Mouse (Mus musculus) MEL (cell line): ENCODE results near the gene Kcnip1. TPM values are rescaled to one million over a fixed set of nuclear protein-coding genes. Genes with fewer than 3 reads are reported as not detected.
A peak's percentile ranks its signal among the peaks of the same experiment; 100 is the strongest.

ENCODE experiments used
- DNase-seq: peaks from one replicate; pipeline ENCODE4 v3.0.0; 2011; ENCODE audit warnings: low read depth, low spot score
- H3K27ac ChIP-seq: 2 replicates; pipeline ENCODE4 v1.5.1; 2012; ENCODE audit warnings: low read depth, mild to moderate bottlenecking, control low read depth, low read length, moderate library complexity; ENCODE audit not compliant: control insufficient read depth
- H3K27me3 ChIP-seq, 2 experiments: fragments of 150-350 bp in 1 of 2; sonication (generic) in 1 of 2; 2 replicates each; pipeline ENCODE4 v1.6.1; 2012; ENCODE audit warnings: low read length in 2 of 2, mild to moderate bottlenecking in 2 of 2, improper control_type of control experiment in 1 of 2, moderate library complexity in 1 of 2; ENCODE audit not compliant: insufficient read depth in 2 of 2, control insufficient read depth in 1 of 2
- H3K36me3 ChIP-seq, 2 experiments: 2 replicates each; pipeline ENCODE4 v1.6.1; 2012 to 2014; ENCODE audit warnings: low read length in 2 of 2, improper control_type of control experiment in 1 of 2, inconsistent platforms in 1 of 2, mild to moderate bottlenecking in 1 of 2; ENCODE audit not compliant: insufficient read depth in 2 of 2, control insufficient read depth in 1 of 2
- H3K4me1 ChIP-seq, 2 experiments: fragments of 150-350 bp in 1 of 2; sonication (generic) in 1 of 2; 2 replicates each; pipeline ENCODE4 v1.6.1; 2012; ENCODE audit warnings: low read length in 2 of 2, improper control_type of control experiment in 1 of 2, mild to moderate bottlenecking in 1 of 2; ENCODE audit not compliant: insufficient read depth in 2 of 2, control insufficient read depth in 1 of 2
- H3K4me3 ChIP-seq, 2 experiments: fragments of 150-350 bp in 1 of 2; sonication (generic) in 1 of 2; 2 replicates each; pipeline ENCODE4 v1.5.1; 2012; ENCODE audit warnings: low read depth in 2 of 2, low read length in 2 of 2, mild to moderate bottlenecking in 2 of 2, moderate library complexity in 2 of 2, control low read depth in 1 of 2, improper control_type of control experiment in 1 of 2; ENCODE audit not compliant: control insufficient read depth in 1 of 2, insufficient read depth in 1 of 2
- H3K79me2 ChIP-seq: 2 replicates; pipeline ENCODE4 v1.6.1; 2012; ENCODE audit warnings: mild to moderate bottlenecking, low read length, moderate library complexity; ENCODE audit not compliant: control insufficient read depth, poor library complexity, insufficient read depth
- H3K9ac ChIP-seq: 2 replicates; pipeline ENCODE4 v1.6.1; 2012; ENCODE audit warnings: low read depth, mild to moderate bottlenecking, control low read depth, low read length, moderate library complexity; ENCODE audit not compliant: control insufficient read depth, poor library complexity, severe bottlenecking
- H3K9me3 ChIP-seq: fragments of 150-350 bp; sonication (generic); replicated peaks from 2 replicates; pipeline ENCODE4 v1.6.1; 2012; ENCODE audit warnings: mild to moderate bottlenecking, low read length, improper control_type of control experiment, moderate library complexity; ENCODE audit not compliant: insufficient read depth
- E2F4 ChIP-seq: IDR thresholded peaks from 2 replicates; pipeline ENCODE4 v1.6.1; 2011; ENCODE audit warnings: low read depth, low read length, improper control_type of control experiment, borderline replicate concordance
- GATA1 ChIP-seq: IDR thresholded peaks from 2 replicates; pipeline ENCODE4 v1.6.1; 2011; ENCODE audit warnings: low read depth, low read length, improper control_type of control experiment
- HCFC1 ChIP-seq: IDR thresholded peaks from 2 replicates; pipeline ENCODE4 v1.6.1; 2012; ENCODE audit warnings: low read depth, mild to moderate bottlenecking, inconsistent platforms, low read length, improper control_type of control experiment, moderate library complexity
- MAFK ChIP-seq: IDR thresholded peaks from 2 replicates; pipeline ENCODE4 v1.6.1; 2011; ENCODE audit warnings: low read depth, mild to moderate bottlenecking, low read length, improper control_type of control experiment, borderline replicate concordance
- MAX ChIP-seq: IDR thresholded peaks from 2 replicates; pipeline ENCODE4 v1.6.1; 2011; ENCODE audit warnings: low read length, improper control_type of control experiment
- MYB ChIP-seq: IDR thresholded peaks from 2 replicates; pipeline ENCODE4 v1.6.1; 2011; ENCODE audit warnings: mild to moderate bottlenecking, low read depth, low read length, improper control_type of control experiment
- NELFE ChIP-seq: IDR thresholded peaks from 2 replicates; pipeline ENCODE4 v1.6.1; 2011; ENCODE audit warnings: low read depth, low read length, improper control_type of control experiment
- POLR2A ChIP-seq, 2 experiments: IDR thresholded peaks; 2 replicates each; pipeline ENCODE4 v1.6.1; 2011 to 2012; ENCODE audit warnings: low read length in 2 of 2, mild to moderate bottlenecking in 2 of 2, control low read depth in 1 of 2, improper control_type of control experiment in 1 of 2, low read depth in 1 of 2, moderate library complexity in 1 of 2; ENCODE audit not compliant: control insufficient read depth in 1 of 2, insufficient read depth in 1 of 2, poor library complexity in 1 of 2
- POLR2AphosphoS2 ChIP-seq: IDR thresholded peaks from 2 replicates; pipeline ENCODE4 v1.6.1; 2011; ENCODE audit warnings: low read length, improper control_type of control experiment
- RCOR1 ChIP-seq: IDR thresholded peaks from 2 replicates; pipeline ENCODE4 v1.6.1; 2012; ENCODE audit warnings: low read depth, mild to moderate bottlenecking, inconsistent platforms, low read length, improper control_type of control experiment
- SIN3A ChIP-seq: IDR thresholded peaks from 2 replicates; pipeline ENCODE4 v1.6.1; 2012; ENCODE audit warnings: low read length, improper control_type of control experiment, inconsistent platforms
- TAL1 ChIP-seq: IDR thresholded peaks from 2 replicates; pipeline ENCODE4 v1.6.1; 2012; ENCODE audit warnings: mild to moderate bottlenecking, inconsistent platforms, low read length, moderate library complexity, mixed read lengths
- TCF12 ChIP-seq: IDR thresholded peaks from 2 replicates; pipeline ENCODE4 v1.6.1; 2014; ENCODE audit warnings: low read depth, mild to moderate bottlenecking, inconsistent platforms, low read length, improper control_type of control experiment, moderate library complexity
- USF2 ChIP-seq, 2 experiments: IDR thresholded peaks; 2 replicates each; pipeline ENCODE4 v1.6.1; 2011 to 2012; ENCODE audit warnings: improper control_type of control experiment in 2 of 2, low read length in 2 of 2, borderline replicate concordance in 1 of 2, inconsistent platforms in 1 of 2, low read depth in 1 of 2, mild to moderate bottlenecking in 1 of 2; ENCODE audit not compliant: insufficient read depth in 1 of 2
- ZC3H11A ChIP-seq: IDR thresholded peaks from 2 replicates; pipeline ENCODE4 v1.6.1; 2012; ENCODE audit warnings: low read depth, mild to moderate bottlenecking, inconsistent platforms, low read length, improper control_type of control experiment
- ZKSCAN1 ChIP-seq: IDR thresholded peaks from 2 replicates; pipeline ENCODE4 v1.6.1; 2012; ENCODE audit warnings: low read depth, mild to moderate bottlenecking, inconsistent platforms, low read length, improper control_type of control experiment, moderate library complexity
- polyA plus RNA-seq, 2 experiments: library from polyadenylated mRNA; stranded (reverse) in 1 of 2; unstranded in 1 of 2; fragments of >175 nt in 1 of 2; fragments of >200 nt in 1 of 2; gene quantifications; 2 replicates each; pipeline versions ENCODE4 v1.2.1 to v1.2.4; 2012; ENCODE audit warnings: low replicate concordance in 2 of 2, low read depth in 1 of 2; ENCODE audit not compliant: insufficient read length in 2 of 2, insufficient read depth in 1 of 2, missing spikeins in 1 of 2
- total RNA-seq: library from RNA; depleted of rRNA; stranded (reverse); fragments of 300-350 nt; gene quantifications from 2 replicates; pipeline ENCODE4 v1.2.3, GENCODE M21; 2012

The Kcnip1 gene
- total and polyA plus RNA-seq, 3 experiments, result 0.04 to 0.06 TPM; not detected in 1

GRCm38 (mm10) chr11:33680151-33680550 lies 312.8 kb downstream of the Kcnip1 start:
- H3K9ac ChIP-seq, result no peak overlapping the region
- no peaks in the 10 kb centered on the region for H3K9me3 ChIP-seq
- DNase-seq, result peak; percentile 43
- H3K4me3 ChIP-seq, result no peak overlapping the region
- H3K27me3 ChIP-seq, result no peaks in the 10 kb centered on the region
- H3K79me2 ChIP-seq, result no peaks in the 10 kb centered on the region
- TF ChIP-seq TAL1, result no peak
- TF ChIP-seq E2F4, result no peak
- no peak for TF ChIP-seq MAFK
- no peak for TF ChIP-seq POLR2A (IDR thresholded peaks at IDR 0.05; ENCODE audit: control insufficient read depth in 1 of 2, insufficient read depth in 1 of 2, low read depth in 1 of 2, low read length in 2 of 2, poor library complexity in 1 of 2)
- TF ChIP-seq POLR2AphosphoS2, result no peak
- TF ChIP-seq NELFE, result no peak
- no peak for TF ChIP-seq USF2 (IDR thresholded peaks at IDR 0.05; ENCODE audit: borderline replicate concordance in 1 of 2, insufficient read depth in 1 of 2, low read depth in 1 of 2, low read length in 2 of 2)
- no peak for TF ChIP-seq HCFC1
- TF ChIP-seq RCOR1, result no peak
- TF ChIP-seq SIN3A, result no peak
- H3K27ac ChIP-seq, result no peak overlapping the region
- H3K4me1 ChIP-seq, result no peaks in the 10 kb centered on the region
- no peaks in the 10 kb centered on the region for H3K36me3 ChIP-seq

- Histone ChIP-seq H3K36me3 (no peaks in the 10 kb centered on the region), H3K4me3 (no peak overlapping the region), H3K9ac (no peak overlapping the region), H3K27me3 (peaks cover 0 to 2% of the 10 kb centered on the region in 2 experiments; a peak in 1 of 4 replicates), H3K9me3 (no peaks in the 10 kb centered on the region), H3K27ac (no peak overlapping the region), H3K4me1 (no peaks in the 10 kb centered on the region), H3K79me2 (no peaks in the 10 kb centered on the region)
- no peak for DNase-seq
- TF ChIP-seq ZC3H11A, result no peak
- no peak for TF ChIP-seq GATA1
- no peak for TF ChIP-seq MAX
- no peak for TF ChIP-seq MYB
- TF ChIP-seq POLR2AphosphoS2, result no peak
- TF ChIP-seq ZKSCAN1, result no peak
- no peak for TF ChIP-seq TCF12
- TF ChIP-seq SIN3A, result no peak
- TF ChIP-seq, all 39 proteins: peak for 0
Measured at GRCm38 (mm10) chr11:33670105-33670965, 322.6 kb downstream of the Kcnip1 start.
